Mouse (Mus musculus): ENCODE measurements around the gene Adarb1. TPM values are rescaled to one million over a fixed set of nuclear protein-coding genes. Genes with fewer than 3 reads are reported as not detected.

Gene Adarb1
- polyA plus RNA-seq, 1 experiment: 10.9 TPM

DNA sequence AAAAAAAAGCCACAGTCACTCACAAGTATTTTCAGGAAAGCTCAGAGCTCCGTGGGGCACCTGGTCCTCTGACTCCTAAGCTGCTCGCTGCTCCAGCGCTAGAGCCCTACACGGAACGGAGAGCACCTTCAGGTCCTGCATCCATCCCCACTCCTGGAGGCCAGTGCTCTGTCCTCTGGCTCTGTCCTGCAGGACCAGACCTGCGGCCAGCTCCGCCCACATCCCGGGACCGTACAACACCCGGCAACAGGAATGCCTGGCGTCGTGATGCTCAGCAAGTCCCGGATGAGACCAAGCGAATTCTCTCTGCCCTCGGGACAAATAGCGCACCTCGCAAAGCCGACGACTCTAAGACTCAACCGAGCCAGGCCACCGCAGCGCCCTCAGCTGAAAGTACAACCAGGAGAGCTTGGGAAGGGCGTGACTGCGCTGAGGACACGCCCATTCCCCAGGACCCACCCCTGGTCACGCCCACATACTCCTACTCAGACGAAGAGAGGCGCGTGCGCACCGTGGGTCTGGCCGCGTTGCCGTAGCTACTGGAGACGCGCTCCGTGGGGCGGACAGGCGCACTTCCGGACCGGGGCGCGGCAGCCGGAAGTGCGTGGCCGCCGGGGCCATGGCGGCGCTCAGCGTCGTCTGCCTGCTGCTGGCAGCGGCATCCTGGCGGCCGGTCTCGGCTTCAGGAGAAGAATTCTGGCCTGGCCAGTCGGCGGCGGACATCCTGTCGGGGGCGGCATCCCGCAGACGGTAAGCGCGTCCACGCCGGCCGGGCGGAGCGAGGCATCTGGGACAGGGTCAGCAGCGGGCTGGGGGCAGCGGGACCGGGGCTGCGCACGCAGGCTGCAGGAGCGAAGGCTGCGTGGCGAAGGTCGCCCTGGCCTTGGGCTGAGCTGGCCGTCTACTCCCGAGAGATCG lies 159.1 kb downstream of the Adarb1 start, which contains the start of gene Pofut2:
Pofut2 (plus strand) TSS at position 515 of the 918 bp plus-strand sequence.
- Histone ChIP-seq H3K4me3 (ENCODE audit: control insufficient read depth, low read depth, low read length) (peak within 1 kb of the TSS; percentile 93), H3K27me3 (ENCODE audit: control insufficient read depth, insufficient read depth, low read length) (no peaks in the 10 kb centered on the region), H3K36me3 (ENCODE audit: control insufficient read depth, insufficient read depth, low read length) (no peaks in the 10 kb centered on the region; the same call in 1 of the 2 replicates), H3K4me1 (ENCODE audit: control insufficient read depth, insufficient read depth, low read length) (peaks cover 3% of the 10 kb centered on the region), H3K27ac (ENCODE audit: control insufficient read depth, insufficient read depth, low read depth, low read length) (peak within 1 kb of the TSS; percentile 75)
- TF ChIP-seq CTCF (IDR thresholded peaks at IDR 0.05; ENCODE audit: control insufficient read depth, insufficient read depth, insufficient replicate concordance, low read depth, low read length) (no peak), POLR2A (IDR thresholded peaks at IDR 0.05; ENCODE audit: control insufficient read depth, low read depth, low read length) (peak; percentile 95)

- Histone ChIP-seq H3K4me1 (ENCODE audit: control insufficient read depth, insufficient read depth, low read length) (peaks cover 3% of the 10 kb centered on the region), H3K27ac (ENCODE audit: control insufficient read depth, insufficient read depth, low read depth, low read length) (no peak overlapping the region), H3K27me3 (ENCODE audit: control insufficient read depth, insufficient read depth, low read length) (no peaks in the 10 kb centered on the region), H3K36me3 (ENCODE audit: control insufficient read depth, insufficient read depth, low read length) (no peaks in the 10 kb centered on the region; the same call in 1 of the 2 replicates), H3K4me3 (ENCODE audit: control insufficient read depth, low read depth, low read length) (peak overlapping the region; percentile 93; the same call in 1 of the 2 replicates)
- TF ChIP-seq POLR2A (IDR thresholded peaks at IDR 0.05; ENCODE audit: control insufficient read depth, low read depth, low read length): no peak
- TF ChIP-seq CTCF (IDR thresholded peaks at IDR 0.05; ENCODE audit: control insufficient read depth, insufficient read depth, insufficient replicate concordance, low read depth, low read length): no peak
These were observed 160.0 kb downstream of the Adarb1 start for GRCm38 (mm10) chr10:77258041-77258590.

- no peak overlapping the region for H3K27ac ChIP-seq (ENCODE audit: control insufficient read depth, insufficient read depth, low read depth, low read length)
- no peak overlapping the region for H3K4me3 ChIP-seq (ENCODE audit: control insufficient read depth, low read depth, low read length)
- H3K27me3 ChIP-seq (ENCODE audit: control insufficient read depth, insufficient read depth, low read length): no peaks in the 10 kb centered on the region
- peaks cover 10% of the 10 kb centered on the region for H3K4me1 ChIP-seq (ENCODE audit: control insufficient read depth, insufficient read depth, low read length)
- TF ChIP-seq POLR2A (IDR thresholded peaks at IDR 0.05; ENCODE audit: control insufficient read depth, low read depth, low read length) (no peak), CTCF (IDR thresholded peaks at IDR 0.05; ENCODE audit: control insufficient read depth, insufficient read depth, insufficient replicate concordance, low read depth, low read length) (no peak)
- no peaks in the 10 kb centered on the region for H3K36me3 ChIP-seq (ENCODE audit: control insufficient read depth, insufficient read depth, low read length)
These were observed 162.4 kb downstream of the Adarb1 start for GRCm38 (mm10) chr10:77255676-77256075.

DNA sequence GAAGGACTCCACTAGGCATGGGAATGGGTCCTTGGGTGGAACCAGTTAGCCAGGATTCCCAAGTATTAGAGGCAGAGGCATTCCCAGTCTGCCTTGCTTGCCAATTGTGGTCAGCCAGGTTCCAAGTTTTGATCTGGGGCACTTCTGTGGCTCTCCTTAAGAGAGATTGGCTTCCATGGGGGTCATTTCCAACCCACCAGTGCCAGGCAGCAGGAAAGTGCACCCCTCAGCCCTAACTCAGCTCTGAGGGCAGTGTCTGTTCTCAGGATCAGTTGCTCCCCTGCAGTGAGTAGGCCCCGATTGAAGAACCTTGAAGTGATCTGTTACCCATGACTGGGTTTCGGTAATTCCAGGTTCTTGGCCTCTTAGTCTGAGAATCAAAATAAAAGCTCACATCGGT lies 162.8 kb downstream of the Adarb1 start:
- no peak overlapping the region for H3K27ac ChIP-seq (ENCODE audit: control insufficient read depth, insufficient read depth, low read depth, low read length)
- TF ChIP-seq CTCF (IDR thresholded peaks at IDR 0.05; ENCODE audit: control insufficient read depth, insufficient read depth, insufficient replicate concordance, low read depth, low read length) (no peak), POLR2A (IDR thresholded peaks at IDR 0.05; ENCODE audit: control insufficient read depth, low read depth, low read length) (no peak)
- H3K36me3 ChIP-seq (ENCODE audit: control insufficient read depth, insufficient read depth, low read length): no peaks in the 10 kb centered on the region
- peaks cover 9% of the 10 kb centered on the region for H3K4me1 ChIP-seq (ENCODE audit: control insufficient read depth, insufficient read depth, low read length)
- H3K4me3 ChIP-seq (ENCODE audit: control insufficient read depth, low read depth, low read length): no peak overlapping the region
- H3K27me3 ChIP-seq (ENCODE audit: control insufficient read depth, insufficient read depth, low read length): no peaks in the 10 kb centered on the region

- no peaks in the 10 kb centered on the region for H3K27me3 ChIP-seq (ENCODE audit: control insufficient read depth, insufficient read depth, low read length)
- H3K4me1 ChIP-seq (ENCODE audit: control insufficient read depth, insufficient read depth, low read length): peaks cover 7% of the 10 kb centered on the region
- H3K36me3 ChIP-seq (ENCODE audit: control insufficient read depth, insufficient read depth, low read length): no peaks in the 10 kb centered on the region
- peak; percentile 80 for TF ChIP-seq CTCF (IDR thresholded peaks at IDR 0.05; ENCODE audit: control insufficient read depth, insufficient read depth, insufficient replicate concordance, low read depth, low read length)
- TF ChIP-seq POLR2A (IDR thresholded peaks at IDR 0.05; ENCODE audit: control insufficient read depth, low read depth, low read length): no peak
- H3K27ac ChIP-seq (ENCODE audit: control insufficient read depth, insufficient read depth, low read depth, low read length): no peak overlapping the region
- no peak overlapping the region for H3K4me3 ChIP-seq (ENCODE audit: control insufficient read depth, low read depth, low read length)
These were observed 165.3 kb downstream of the Adarb1 start for GRCm38 (mm10) chr10:77252790-77253189.

GRCm38 (mm10) chr10:77251784-77252539 lies 166.1 kb downstream of the Adarb1 start:
- Histone ChIP-seq H3K27me3 (ENCODE audit: control insufficient read depth, insufficient read depth, low read length) (no peaks in the 10 kb centered on the region), H3K4me1 (ENCODE audit: control insufficient read depth, insufficient read depth, low read length) (peaks cover 7% of the 10 kb centered on the region), H3K27ac (ENCODE audit: control insufficient read depth, insufficient read depth, low read depth, low read length) (no peak overlapping the region), H3K4me3 (ENCODE audit: control insufficient read depth, low read depth, low read length) (no peak overlapping the region), H3K36me3 (ENCODE audit: control insufficient read depth, insufficient read depth, low read length) (no peaks in the 10 kb centered on the region)
- no peak for TF ChIP-seq CTCF (IDR thresholded peaks at IDR 0.05; ENCODE audit: control insufficient read depth, insufficient read depth, insufficient replicate concordance, low read depth, low read length)
- no peak for TF ChIP-seq POLR2A (IDR thresholded peaks at IDR 0.05; ENCODE audit: control insufficient read depth, low read depth, low read length)

Measured in testis, adult 2 months (tissue).